Mouse (Mus musculus): ENCODE results near the gene Igfals.
A peak's percentile ranks its signal among the peaks of the same experiment; 100 is the strongest.

Igfals gene

DNA sequence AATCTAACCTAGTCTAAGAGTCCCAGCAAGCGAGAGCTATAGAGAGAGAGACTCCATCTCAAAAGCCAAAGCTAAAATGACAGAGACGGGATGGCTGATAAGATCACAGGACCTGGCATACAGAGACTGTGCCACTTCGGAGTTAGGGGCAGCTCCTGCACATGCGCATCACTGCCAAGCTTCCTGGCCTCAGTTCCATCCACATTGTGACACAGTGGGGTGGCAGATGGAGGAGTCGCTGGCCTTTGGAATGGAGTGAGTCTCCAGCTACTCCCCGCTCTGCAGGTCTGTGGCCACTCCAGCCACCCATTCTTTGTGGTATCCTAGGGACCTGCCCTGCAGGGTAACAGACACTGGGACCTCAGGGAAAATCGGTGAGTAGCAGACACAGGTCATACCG, at the start of gene Igfals:
Gene Igfals (plus strand): TSS at position 222 of the 400 bp plus-strand sequence.
- DNase-seq, result no peak

GRCm38 (mm10) chr17:24817503-24817902, 48.3 kb upstream of the Igfals start:
- DNase-seq, result peak; percentile 9

GRCm38 (mm10) chr17:24818172-24818571, 47.6 kb upstream of the Igfals start:
- no peak for DNase-seq

- no peak for DNase-seq
Measured at GRCm38 (mm10) chr17:24819469-24819868, 46.3 kb upstream of the Igfals start.

- DNase-seq, result no peak
Measured at GRCm38 (mm10) chr17:24821351-24822280, 44.2 kb upstream of the Igfals start.

GRCm38 (mm10) chr17:24839842-24840241, 26.0 kb upstream of the Igfals start, which contains the start of gene Hagh:
Gene Hagh (plus strand): TSS chr17:24840143.
- no peak for DNase-seq

GRCm38 (mm10) chr17:24840341-24840740, 25.5 kb upstream of the Igfals start:
- DNase-seq, result no peak

- peak; percentile 38 for DNase-seq
Measured at GRCm38 (mm10) chr17:24841133-24841532, 24.7 kb upstream of the Igfals start.

GRCm38 (mm10) chr17:24842631-24843030, 23.2 kb upstream of the Igfals start:
- DNase-seq, result no peak

GRCm38 (mm10) chr17:24844525-24844924, 21.3 kb upstream of the Igfals start:
- DNase-seq, result no peak

GRCm38 (mm10) chr17:24847386-24847785, 18.4 kb upstream of the Igfals start:
- no peak for DNase-seq

- no peak for DNase-seq
Measured at GRCm38 (mm10) chr17:24848600-24849031, 17.2 kb upstream of the Igfals start.

- DNase-seq, result no peak
Measured at GRCm38 (mm10) chr17:24849733-24850064, 16.1 kb upstream of the Igfals start.

DNA sequence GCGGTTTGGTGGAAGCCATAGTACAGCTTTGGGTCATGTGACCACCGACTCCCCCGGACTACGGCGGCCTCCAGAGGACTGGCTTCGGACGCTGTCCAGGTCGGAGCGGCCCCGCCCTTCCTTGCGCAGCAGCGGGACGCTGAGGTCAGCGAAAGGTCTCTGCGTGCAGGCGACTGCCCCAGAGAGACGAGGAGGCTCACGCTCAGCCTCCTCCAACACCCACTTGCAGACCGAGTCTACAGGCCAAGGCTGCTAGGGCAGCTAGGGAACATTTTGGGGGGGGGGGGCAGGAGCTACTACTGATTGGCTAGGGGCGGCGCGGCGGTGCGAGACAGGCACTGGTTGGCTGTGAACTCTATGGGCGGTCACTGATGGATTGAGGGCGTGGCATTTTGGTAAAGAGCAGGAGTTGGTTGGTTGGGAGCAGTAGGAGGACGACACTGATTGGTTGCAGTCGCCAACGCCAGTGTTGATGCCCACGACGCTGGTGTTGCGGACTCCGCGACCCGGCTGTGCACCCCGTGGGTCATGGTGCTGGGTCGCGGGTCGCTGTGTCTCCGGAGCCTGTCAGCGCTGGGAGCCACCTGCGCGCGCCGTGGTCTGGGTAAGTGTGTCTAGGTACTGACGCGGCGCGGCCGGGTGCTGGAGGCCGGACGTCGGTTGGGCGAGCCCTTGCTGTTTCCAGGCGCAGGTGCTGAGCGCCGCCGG, 15.6 kb upstream of the Igfals start, which contains the start of gene Fahd1:
Gene Fahd1 (minus strand): TSS at position 300 of the 708 bp plus-strand sequence.
- peak; percentile 99 for DNase-seq

DNA sequence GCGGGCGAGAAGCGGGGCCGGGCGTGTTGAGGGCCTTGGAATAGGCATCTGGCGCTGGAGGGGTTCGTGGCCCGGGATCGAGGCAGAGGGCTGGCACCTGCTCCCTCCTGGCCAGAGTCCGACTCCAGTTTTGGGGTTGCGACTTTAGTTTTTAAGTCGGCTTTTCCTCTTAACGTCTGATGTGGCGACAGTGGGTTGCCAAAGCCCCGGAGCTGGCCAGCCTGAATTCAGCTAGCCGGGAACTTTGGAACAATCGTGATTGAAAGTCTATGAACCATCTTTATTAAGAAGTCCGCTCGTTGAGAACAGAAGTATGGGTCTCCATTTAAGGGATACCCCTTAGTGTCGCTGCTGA, 15.0 kb upstream of the Igfals start:
- no peak for DNase-seq

DNA sequence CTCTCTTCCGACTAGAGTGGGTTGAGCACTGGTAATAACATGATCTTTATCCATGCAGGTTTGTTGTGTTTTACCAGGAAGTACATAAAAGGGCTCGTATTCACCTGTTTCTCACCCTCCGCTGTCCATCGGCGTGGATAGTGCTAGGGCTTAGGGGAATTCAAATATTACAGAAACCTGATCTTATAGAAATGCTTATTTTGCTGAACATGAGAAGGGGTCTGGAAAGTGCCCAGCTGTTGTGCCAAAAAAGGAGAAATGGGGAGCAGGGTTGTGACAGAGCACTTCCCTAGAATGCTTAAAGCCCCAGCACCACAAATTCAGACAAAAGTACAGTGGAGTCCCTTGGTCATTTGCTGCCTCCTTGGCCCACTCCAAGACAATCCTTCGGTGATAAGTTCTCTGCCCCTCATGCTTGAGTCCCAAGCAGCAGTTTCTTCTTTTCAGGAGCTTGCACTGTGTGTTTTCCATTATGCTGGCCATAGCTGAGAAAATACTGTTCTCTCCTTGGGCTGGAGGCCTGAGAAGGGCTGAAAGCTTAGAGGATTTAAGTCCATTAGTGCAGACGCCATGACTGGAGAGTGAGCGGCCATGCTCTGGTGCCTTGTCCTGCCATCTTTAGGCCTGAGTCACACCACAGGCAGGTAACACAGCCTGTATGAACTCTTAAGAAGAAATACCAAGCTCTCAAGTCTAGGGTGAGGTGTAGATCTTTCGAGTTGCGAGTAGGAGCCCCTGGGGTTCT, 14.2 kb upstream of the Igfals start:
- no peak for DNase-seq

DNA sequence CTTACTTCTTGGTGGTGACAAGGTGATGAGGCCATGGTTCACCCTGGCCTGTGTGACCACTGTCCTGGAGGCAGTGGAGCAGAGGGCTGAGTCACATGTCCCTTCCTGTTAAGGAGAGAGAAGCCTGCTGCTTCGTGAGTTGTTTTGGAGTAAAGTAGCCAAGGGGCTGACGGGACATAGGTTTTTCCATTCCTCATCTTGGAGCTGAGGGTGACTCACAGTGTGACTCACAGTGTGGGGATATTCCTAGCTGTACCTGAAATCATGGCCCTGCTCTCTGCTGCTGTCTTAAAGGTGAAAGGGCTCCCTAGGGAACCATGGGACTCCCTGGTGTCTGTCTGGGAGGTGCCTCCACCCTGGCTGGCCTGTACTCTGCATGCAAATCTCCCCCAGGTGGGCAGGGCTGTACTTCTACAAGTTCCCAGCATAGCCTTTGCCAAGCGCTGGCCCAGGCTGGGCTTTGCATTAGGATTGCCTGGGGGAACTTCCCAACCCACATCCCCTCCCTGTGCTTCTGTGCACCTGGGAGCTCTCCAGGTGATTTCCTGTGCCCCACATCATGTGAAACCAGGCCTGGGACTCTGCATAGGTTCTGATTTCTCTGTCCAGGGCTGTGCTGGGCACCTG, 9.8 kb upstream of the Igfals start:
- no peak for DNase-seq

DNA sequence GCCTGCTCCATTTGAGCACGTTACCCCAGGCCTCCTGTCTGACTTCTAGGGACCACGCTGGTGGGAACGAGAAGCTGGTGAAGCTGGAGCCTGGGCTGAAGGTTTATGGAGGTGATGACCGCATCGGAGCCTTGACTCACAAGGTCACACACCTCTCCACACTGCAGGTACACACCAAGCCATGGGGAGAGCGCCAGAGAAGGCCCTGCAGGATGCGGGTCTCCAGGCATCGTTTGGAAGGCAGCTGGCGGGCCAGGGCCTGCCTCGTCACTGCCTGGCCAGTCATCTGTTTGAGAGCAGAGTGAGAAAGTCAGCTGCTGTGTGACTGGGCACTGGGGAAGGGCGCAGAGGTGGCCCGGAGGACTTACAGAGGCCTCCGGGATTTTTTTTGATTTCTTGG, 9.2 kb upstream of the Igfals start:
- DNase-seq, result no peak

- DNase-seq, result no peak
Measured at GRCm38 (mm10) chr17:24857831-24858470, 7.8 kb upstream of the Igfals start.

- DNase-seq, result no peak
Measured at GRCm38 (mm10) chr17:24858967-24859366, 6.8 kb upstream of the Igfals start.

DNA sequence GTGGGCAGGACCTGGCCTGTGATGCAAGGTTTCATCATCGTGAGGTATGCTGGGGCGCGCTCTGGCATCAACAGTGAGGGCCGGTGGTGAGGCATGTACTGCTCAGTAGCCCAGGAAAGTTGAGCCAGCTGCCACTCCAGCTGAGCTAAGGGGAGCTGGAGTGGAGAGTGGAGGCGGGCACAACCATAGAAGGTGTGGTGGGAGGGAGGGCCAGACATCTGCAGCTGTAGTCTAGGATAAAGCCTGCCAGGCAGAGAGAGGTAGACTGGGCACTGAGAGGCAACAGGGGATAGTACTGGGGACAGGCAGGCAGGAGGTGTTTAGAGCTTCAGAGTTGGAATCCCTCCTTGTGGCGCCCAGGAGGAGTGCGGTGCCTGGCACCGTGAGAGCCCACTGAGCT, 5.7 kb upstream of the Igfals start:
- no peak for DNase-seq

- DNase-seq, result no peak
Measured at GRCm38 (mm10) chr17:24861785-24862184, 4.0 kb upstream of the Igfals start.
